Mouse (Mus musculus) lung, postnatal 4 days (tissue): ENCODE measurements around the gene Muc1.
A peak's percentile ranks its signal among the peaks of the same experiment; 100 is the strongest.

Source experiments
- DNase-seq, 2 experiments: peaks; one replicate each; pipeline ENCODE4 v3.0.0; 2021

Gene Muc1

GRCm38 (mm10) chr3:89237682-89238081 lies 8.8 kb downstream of the Muc1 start:
- DNase-seq: no peak

GRCm38 (mm10) chr3:89238494-89238893 lies 9.6 kb downstream of the Muc1 start:
- no peak for DNase-seq

- DNase-seq: peak in 1 of 2 experiments; percentile 85
Observed at GRCm38 (mm10) chr3:89242331-89242895, 13.6 kb downstream of the Muc1 start.

- DNase-seq: peak; percentile 83
Observed at GRCm38 (mm10) chr3:89243609-89244008, 14.8 kb downstream of the Muc1 start.

- DNase-seq: peak; percentile 60 to 61
Observed at GRCm38 (mm10) chr3:89244158-89244981, 15.5 kb downstream of the Muc1 start.

GRCm38 (mm10) chr3:89244982-89245687 lies 16.3 kb downstream of the Muc1 start:
- DNase-seq: no peak

- no peak for DNase-seq
Observed at GRCm38 (mm10) chr3:89245688-89246171, 16.9 kb downstream of the Muc1 start, which contains the start of gene Krtcap2. Gene Krtcap2, plus strand, starts transcription at chr3:89245966.

- peak; percentile 92 for DNase-seq
Observed at GRCm38 (mm10) chr3:89246261-89247100, 17.6 kb downstream of the Muc1 start, which contains the start of gene Trim46. Gene Trim46, minus strand, starts transcription at chr3:89246309.

GRCm38 (mm10) chr3:89247466-89247865 lies 18.6 kb downstream of the Muc1 start:
- no peak for DNase-seq

- peak; percentile 81 for DNase-seq
Observed at GRCm38 (mm10) chr3:89250435-89251040, 21.7 kb downstream of the Muc1 start.

GRCm38 (mm10) chr3:89251365-89251895 lies 22.6 kb downstream of the Muc1 start:
- DNase-seq: peak; percentile 82 to 88

GRCm38 (mm10) chr3:89254994-89255393 lies 26.1 kb downstream of the Muc1 start:
- no peak for DNase-seq

- DNase-seq: no peak
Observed at GRCm38 (mm10) chr3:89256177-89256576, 27.3 kb downstream of the Muc1 start.

- no peak for DNase-seq
Observed at GRCm38 (mm10) chr3:89259076-89259475, 30.2 kb downstream of the Muc1 start, which contains the start of gene Dpm3. Gene Dpm3, plus strand, starts transcription at chr3:89259358.

GRCm38 (mm10) chr3:89260211-89260610 lies 31.4 kb downstream of the Muc1 start:
- no peak for DNase-seq

GRCm38 (mm10) chr3:89262417-89262816 lies 33.6 kb downstream of the Muc1 start:
- peak; percentile 45 to 59 for DNase-seq

- DNase-seq: peak; percentile 79 to 82
Observed at GRCm38 (mm10) chr3:89266439-89266893, 37.6 kb downstream of the Muc1 start.

GRCm38 (mm10) chr3:89268916-89269315 lies 40.1 kb downstream of the Muc1 start:
- DNase-seq: no peak

- peak; percentile 91 for DNase-seq
Observed at GRCm38 (mm10) chr3:89270051-89270755, 41.3 kb downstream of the Muc1 start, which contains the start of gene Slc50a1. Gene Slc50a1, minus strand, starts transcription at chr3:89270570.

GRCm38 (mm10) chr3:89270891-89271290 lies 42.0 kb downstream of the Muc1 start:
- DNase-seq: peak; percentile 47 to 64

- peak; percentile 47 to 61 for DNase-seq
Observed at GRCm38 (mm10) chr3:89271760-89272159, 42.9 kb downstream of the Muc1 start.
